Mouse (Mus musculus) embryonic fibroblast, embryonic 13.5 days (primary cell): ENCODE data around the gene Arhgap31.

Experiments used
- CTCF ChIP-seq: IDR thresholded peaks from 2 replicates; pipeline ENCODE4 v1.5.1; 2011; ENCODE audit warnings: mild to moderate bottlenecking, control low read depth, low read length, moderate library complexity, borderline replicate concordance; ENCODE audit not compliant: insufficient read depth
- POLR2A ChIP-seq: IDR thresholded peaks from 2 replicates; pipeline ENCODE4 v1.6.1; 2011; ENCODE audit warnings: low read depth, mild to moderate bottlenecking, control low read depth, low read length, moderate library complexity

DNA sequence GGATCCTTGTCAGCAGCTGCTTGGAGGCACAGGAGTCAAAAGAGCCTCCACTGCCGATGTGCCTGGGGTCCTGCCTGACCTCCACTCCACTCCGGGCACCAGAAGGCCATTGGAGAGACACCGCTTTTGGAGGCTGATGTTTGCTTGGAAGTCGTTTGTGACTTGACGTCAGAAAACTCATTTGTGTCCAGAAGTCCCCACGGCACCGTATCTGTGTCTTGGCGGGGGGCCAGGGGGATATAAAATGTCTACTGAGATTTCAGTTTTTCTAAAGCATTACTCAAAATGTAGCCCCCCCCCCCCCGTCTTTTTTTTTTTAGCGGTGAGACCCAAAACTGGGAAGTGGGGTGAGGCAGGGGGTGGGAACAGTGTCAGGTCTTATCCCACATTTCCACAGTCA lies 76.0 kb downstream of the Arhgap31 start:
- TF ChIP-seq POLR2A (no peak), CTCF (no peak)
